Mouse (Mus musculus): ENCODE results near the gene Yju2.
"Not testable (repeated sequence)": the region's sequence is repeated elsewhere in the genome, so short reads cannot be mapped to it uniquely, and the experiment has no call there.

Yju2 gene

GRCm38 (mm10) chr17:55958918-55959728 is at the start of gene Yju2:
Gene Yju2 (plus strand): TSS chr17:55959099.
- peak; percentile 94 for DNase-seq (ENCODE audit: low spot score)

GRCm38 (mm10) chr17:55931553-55932502 is 27.1 kb upstream of the Yju2 start:
- DNase-seq (ENCODE audit: low spot score): no peak

GRCm38 (mm10) chr17:55932635-55933034 is 26.3 kb upstream of the Yju2 start:
- no peak for DNase-seq (ENCODE audit: low spot score)

GRCm38 (mm10) chr17:55933191-55933590 is 25.7 kb upstream of the Yju2 start:
- DNase-seq (ENCODE audit: low spot score): no peak

GRCm38 (mm10) chr17:55944387-55944865 is 14.5 kb upstream of the Yju2 start:
- DNase-seq (ENCODE audit: low spot score): not testable (repeated sequence)

GRCm38 (mm10) chr17:55944866-55945682 is 13.8 kb upstream of the Yju2 start:
- peak; percentile 94 for DNase-seq (ENCODE audit: low spot score)

GRCm38 (mm10) chr17:55945696-55946095 is 13.2 kb upstream of the Yju2 start:
- no peak for DNase-seq (ENCODE audit: low spot score)

- no peak for DNase-seq (ENCODE audit: low spot score)
Observed at GRCm38 (mm10) chr17:55948647-55949046, 10.3 kb upstream of the Yju2 start.

GRCm38 (mm10) chr17:55949400-55949799 is 9.5 kb upstream of the Yju2 start, which contains the start of gene Zfp119b:
Gene Zfp119b (minus strand): TSS chr17:55949500.
- DNase-seq (ENCODE audit: low spot score): no peak

- DNase-seq (ENCODE audit: low spot score): no peak
Observed at GRCm38 (mm10) chr17:55950601-55951000, 8.3 kb upstream of the Yju2 start.

- no peak for DNase-seq (ENCODE audit: low spot score)
Observed at GRCm38 (mm10) chr17:55952041-55952440, 6.9 kb upstream of the Yju2 start.

- no peak for DNase-seq (ENCODE audit: low spot score)
Observed at GRCm38 (mm10) chr17:55952447-55953027, 6.4 kb upstream of the Yju2 start, which contains the start of gene Ebi3. Gene Ebi3 (plus strand): TSS chr17:55952640.

GRCm38 (mm10) chr17:55953751-55954150 is 5.1 kb upstream of the Yju2 start:
- DNase-seq (ENCODE audit: low spot score): no peak

GRCm38 (mm10) chr17:55954229-55954628 is 4.7 kb upstream of the Yju2 start:
- no peak for DNase-seq (ENCODE audit: low spot score)

- DNase-seq (ENCODE audit: low spot score): no peak
Observed at GRCm38 (mm10) chr17:55956129-55956528, 2.8 kb upstream of the Yju2 start.

GRCm38 (mm10) chr17:55956591-55956990 is 2.3 kb upstream of the Yju2 start:
- no peak for DNase-seq (ENCODE audit: low spot score)

GRCm38 (mm10) chr17:55957168-55957567 is 1.7 kb upstream of the Yju2 start:
- no peak for DNase-seq (ENCODE audit: low spot score)

GRCm38 (mm10) chr17:55957726-55958583 is 944 bp upstream of the Yju2 start:
- no peak for DNase-seq (ENCODE audit: low spot score)

- DNase-seq (ENCODE audit: low spot score): no peak
Observed at GRCm38 (mm10) chr17:55958584-55958886, 364 bp upstream of the Yju2 start.

- no peak for DNase-seq (ENCODE audit: low spot score)
Observed at GRCm38 (mm10) chr17:55959946-55960740, 1.2 kb downstream of the Yju2 start.
